Mouse (Mus musculus) E14TG2a.4 (cell line): ENCODE data around the gene H2afb1.
"Not testable (repeated sequence)": the region's sequence is repeated elsewhere in the genome, so short reads cannot be mapped to it uniquely, and the experiment has no call there.

Experiments
- CTCF ChIP-seq: conservative IDR thresholded peaks from 2 replicates; pipeline ENCODE4 v1.5.1; 2014; ENCODE audit warnings: low read length
- POU5F1 ChIP-seq: IDR thresholded peaks from 2 replicates; pipeline ENCODE4 v1.6.1; 2014; ENCODE audit warnings: low read length, borderline replicate concordance

GRCm38 (mm10) chrX:117014457-117014856, at the start of gene H2afb1:
- not testable (repeated sequence) for TF ChIP-seq CTCF, POU5F1
